Mouse (Mus musculus): Measurements from ENCODE around the gene Vapa.
A peak's percentile ranks its signal among the peaks of the same experiment; 100 is the strongest.

The Vapa gene

DNA sequence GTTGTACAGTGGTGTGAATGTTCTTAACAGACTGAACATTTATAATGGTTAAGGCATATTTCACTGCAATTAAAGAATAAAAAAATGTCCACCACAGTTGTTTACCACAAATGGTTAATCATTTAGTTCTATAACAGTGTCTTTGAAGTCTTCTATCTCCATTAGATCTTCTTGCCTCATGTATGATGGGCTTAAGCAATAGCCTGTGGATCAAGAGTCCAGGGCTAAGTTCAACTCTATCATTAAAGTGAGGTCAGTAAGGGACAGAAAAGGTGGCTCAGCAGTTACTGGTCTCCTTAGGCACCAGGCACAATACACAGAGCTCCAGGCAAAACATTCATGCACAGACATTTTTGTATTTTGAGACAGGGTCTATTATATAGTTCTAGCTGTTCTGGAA is 9.8 kb upstream of the Vapa start:
- no peak for DNase-seq (ENCODE audit: low spot score)

DNA sequence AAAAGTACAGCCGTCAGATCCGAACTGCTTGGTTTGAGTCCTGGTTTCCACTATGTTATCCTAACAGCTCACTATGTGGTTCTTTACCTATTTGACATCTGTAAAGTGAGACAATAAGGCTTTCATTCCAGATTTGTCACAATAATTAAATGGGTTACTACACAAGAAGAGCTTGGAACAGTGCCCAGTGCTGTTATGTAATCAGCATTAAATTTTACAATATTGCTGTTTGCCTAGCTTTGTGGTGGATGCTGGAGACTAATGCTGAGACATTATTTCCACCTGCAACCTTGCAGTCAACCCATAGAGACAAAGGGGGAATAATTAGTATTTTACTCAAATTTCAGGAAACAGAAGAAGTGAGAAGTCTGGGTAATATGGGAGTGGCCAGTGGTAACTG is 5.1 kb upstream of the Vapa start:
- no peak for DNase-seq (ENCODE audit: low spot score)

DNA sequence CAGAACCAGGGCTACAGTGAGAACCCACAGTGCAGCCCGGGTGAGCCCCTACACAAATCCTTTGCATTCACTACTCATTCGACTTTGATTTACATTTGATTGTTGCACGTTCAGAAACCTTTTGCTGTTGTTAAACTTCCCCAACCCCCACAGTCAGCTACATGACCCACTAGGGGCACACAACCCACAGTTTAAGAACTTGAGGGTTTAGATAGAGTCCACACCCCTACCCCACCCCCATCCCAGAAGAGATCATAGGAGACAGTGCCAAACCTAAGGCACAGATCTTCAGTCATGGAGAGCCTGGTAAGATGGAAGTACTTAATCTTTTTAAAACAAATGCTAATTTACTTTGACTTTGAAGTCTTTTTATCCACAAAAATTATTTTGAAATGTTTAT is 2.3 kb upstream of the Vapa start:
- DNase-seq (ENCODE audit: low spot score): no peak

DNA sequence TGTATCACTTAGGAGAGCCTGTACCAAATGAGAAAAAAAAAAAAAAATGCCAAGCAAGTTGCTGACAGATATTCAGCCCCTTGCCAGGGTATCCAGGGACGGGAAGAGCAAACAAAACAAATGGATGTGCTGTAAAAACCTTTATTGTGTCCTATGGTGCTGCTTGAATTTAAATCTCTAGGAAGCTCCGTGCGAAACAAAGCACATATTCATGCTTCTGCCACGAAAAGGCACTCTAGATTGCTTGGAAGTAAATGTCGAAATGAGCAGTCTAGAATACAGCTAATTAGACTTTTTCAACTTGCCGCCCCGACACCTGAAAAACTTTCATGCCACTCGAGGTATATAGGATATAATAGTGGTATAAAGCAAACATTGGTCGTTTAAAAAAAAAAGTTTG is 1.1 kb upstream of the Vapa start:
- no peak for DNase-seq (ENCODE audit: low spot score)

DNA sequence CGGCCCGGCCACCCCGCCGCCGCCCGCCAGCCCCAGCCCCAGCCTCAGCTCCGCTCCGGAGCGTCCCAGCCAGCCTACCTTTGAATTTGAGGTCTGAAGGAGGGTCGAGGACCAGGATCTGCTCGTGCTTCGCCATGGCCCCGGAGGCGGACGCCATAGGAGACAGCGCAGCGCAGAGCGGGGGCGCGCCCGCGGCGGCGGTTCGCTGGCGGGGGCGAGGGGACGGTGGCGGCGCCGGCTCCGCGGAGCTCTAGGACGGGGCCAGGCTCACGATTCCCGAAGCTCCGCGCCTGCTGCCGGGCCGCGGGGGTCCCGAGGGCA is 253 bp downstream of the Vapa start:
- no peak for DNase-seq (ENCODE audit: low spot score)

DNA sequence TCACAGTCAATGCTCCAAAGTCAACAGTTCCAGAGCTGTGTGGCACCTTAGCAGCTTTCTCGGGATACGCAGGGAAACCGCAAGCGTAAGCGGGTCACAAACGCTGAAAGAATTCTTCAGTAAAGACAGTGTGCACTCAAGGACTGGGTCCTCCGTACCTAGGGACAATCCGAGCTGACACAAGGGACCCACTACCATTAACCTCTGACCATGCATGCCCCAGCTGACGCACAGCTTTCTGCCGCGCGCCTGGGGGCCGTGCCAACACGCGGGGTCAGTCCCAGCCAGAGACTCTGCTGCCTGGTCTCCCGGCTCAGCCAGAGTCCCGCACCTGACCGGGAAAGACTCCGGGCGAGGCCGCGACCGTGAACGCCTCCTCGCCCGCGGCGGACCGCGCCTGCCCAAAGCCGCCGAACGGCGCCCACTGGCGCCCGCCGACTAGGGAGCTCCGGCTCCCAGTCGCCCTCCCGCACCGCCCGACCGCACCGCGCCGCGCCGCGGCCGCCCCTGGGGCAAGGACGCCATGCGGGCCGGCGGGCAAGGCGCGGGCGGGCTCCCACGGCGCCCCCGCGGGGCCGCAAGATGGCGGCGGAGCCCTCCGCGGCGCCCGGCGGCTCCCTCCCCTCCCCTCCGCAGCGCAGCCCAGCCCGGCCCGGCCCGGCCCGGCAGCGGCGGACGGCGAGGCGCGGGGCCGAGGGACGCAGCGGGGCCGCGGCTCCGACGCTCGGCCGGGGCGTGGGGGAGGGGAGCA is 789 bp downstream of the Vapa start:
- no peak for DNase-seq (ENCODE audit: low spot score)

DNA sequence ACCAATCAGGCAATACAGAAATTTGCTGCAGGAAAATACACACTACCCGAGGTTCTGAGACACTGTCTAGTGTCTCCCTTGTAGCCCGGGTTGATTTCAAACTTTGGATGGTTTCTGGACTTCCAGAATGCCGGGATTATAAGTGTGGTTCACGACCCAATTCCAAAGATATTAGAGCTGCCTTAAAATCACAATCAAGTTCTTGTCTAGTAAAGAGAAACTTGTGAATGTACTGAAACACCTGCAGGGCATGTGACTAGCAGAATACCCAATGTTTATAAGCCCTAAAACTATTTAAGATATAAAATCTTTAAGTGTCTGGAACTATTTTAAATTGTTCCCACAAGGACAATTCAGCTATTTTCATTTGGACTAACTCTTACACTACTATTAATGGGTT is 1.6 kb downstream of the Vapa start:
- DNase-seq (ENCODE audit: low spot score): no peak

DNA sequence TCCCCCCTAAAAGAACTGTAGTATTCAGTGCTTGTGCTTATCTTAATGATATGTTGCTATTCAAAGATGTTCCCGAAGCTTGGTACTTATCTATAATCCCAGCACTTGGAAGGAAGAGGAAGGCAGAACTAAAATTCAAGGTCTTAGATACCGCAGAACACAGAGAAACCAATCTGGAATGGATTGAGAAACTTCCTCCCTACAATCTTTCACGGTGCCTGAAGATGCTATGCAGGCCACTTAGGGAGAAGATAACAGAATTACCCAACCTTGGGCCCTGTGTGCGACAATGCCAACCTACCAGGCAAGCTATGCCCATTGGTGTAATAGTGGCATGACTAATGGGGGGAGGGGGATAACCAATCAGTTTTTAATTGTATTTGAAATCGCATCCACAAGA is 4.6 kb downstream of the Vapa start:
- DNase-seq (ENCODE audit: low spot score): no peak

DNA sequence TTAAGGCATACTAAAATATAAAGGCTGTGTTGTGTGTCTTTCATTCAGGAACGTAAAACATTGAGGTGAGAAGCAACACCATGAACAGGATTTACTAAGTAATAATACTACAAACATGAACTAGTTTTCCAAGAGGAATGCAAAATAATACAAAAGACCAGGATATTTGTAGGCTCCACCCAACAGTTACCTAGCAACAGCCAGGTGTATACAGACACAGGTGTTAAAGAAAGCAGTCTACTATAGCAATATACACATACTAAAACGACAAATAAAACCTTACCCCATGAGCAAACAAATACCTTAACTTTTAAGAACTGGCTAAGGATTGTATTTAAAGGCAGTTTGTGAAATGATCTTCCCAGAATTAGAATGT is 5.1 kb downstream of the Vapa start:
- DNase-seq (ENCODE audit: low spot score): no peak

DNA sequence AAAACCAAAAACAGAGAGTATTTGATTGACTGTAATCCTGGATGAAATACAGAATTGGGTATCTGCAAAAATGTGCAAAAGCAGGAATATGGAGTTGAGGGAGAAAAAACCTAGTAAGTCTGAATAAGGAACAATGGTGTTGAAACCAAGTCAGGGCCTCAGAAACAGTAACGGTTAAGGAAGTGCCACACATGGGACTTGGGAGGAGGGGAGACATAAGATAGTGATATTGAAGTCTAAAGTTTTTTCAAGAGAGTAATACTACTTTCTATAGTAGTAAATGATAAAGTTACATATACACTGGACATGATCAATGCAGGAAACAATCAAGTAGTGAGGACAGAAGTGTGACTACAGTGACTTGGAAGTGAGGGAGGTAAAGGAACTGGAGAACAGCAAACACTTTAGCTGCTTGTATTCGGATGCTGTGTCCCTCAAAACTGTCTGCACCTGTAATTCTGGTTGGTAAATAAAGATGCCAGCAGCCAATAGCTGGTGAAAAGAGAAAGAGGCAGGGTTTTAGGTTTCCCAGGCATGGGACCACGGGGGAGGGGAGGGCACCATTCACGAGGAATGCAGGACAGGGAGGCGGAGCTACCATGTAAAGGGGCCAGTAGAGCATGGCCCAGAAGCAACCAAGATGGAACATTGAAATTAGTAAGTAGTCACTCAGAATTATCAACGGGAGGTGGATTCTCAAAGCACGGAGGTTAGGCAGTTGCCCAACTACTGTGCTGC is 5.6 kb downstream of the Vapa start:
- no peak for DNase-seq (ENCODE audit: low spot score)

DNA sequence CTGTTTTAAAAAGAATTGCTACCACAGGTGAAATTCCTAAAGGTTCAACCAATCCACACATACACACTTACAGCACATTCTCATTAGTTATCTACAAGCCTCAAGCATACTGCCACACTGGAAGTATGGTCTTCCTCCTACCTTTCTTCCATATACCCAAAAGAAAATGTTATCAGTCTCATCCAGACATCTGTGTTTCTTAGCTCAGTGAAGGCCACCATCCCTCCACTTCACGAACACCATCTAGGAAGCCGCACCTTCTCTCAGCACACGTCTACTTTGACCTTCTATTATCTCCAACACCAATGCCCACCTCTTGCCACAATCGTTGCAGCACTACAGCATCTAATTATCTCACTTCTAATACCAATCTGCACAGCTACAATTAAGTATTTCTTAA is 7.3 kb downstream of the Vapa start:
- peak; percentile 70 for DNase-seq (ENCODE audit: low spot score)

DNA sequence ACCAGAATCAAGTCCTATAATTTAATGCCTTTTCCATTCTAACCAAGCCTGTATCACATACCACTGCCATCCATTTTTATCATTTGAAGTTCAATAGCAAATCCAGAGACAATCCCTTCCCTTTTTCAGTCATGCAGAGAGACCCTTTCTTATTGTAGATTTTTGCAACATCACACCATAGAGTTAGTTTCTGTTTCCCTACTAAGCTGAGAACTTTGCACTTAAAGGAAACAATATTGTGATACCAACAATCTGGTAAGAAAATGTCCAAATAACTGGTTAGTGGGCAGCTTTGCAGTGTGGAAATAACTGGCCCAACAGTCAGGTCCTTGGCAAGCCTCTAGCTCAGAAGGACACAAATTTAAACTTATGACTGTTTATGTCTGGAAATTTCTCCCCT is 8.5 kb downstream of the Vapa start:
- DNase-seq (ENCODE audit: low spot score): no peak

DNA sequence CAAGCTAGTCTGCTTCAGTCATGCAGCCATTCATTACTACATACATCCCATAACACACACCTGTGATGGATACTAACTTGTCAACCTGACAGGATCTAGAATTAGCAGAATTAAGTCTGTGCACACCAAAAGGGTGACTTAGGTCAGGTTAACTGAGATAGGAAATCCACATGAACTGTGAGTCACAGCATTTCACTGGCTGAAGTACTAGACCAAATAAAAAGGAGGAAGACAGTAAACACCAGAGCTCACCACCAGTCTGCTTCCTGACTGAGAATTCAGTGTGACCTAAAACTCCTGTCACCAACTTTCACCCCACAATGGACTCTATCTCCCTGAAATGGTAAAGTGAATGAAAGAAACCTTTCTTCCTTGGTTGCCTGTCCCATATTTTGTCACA is 9.0 kb downstream of the Vapa start:
- no peak for DNase-seq (ENCODE audit: low spot score)

DNA sequence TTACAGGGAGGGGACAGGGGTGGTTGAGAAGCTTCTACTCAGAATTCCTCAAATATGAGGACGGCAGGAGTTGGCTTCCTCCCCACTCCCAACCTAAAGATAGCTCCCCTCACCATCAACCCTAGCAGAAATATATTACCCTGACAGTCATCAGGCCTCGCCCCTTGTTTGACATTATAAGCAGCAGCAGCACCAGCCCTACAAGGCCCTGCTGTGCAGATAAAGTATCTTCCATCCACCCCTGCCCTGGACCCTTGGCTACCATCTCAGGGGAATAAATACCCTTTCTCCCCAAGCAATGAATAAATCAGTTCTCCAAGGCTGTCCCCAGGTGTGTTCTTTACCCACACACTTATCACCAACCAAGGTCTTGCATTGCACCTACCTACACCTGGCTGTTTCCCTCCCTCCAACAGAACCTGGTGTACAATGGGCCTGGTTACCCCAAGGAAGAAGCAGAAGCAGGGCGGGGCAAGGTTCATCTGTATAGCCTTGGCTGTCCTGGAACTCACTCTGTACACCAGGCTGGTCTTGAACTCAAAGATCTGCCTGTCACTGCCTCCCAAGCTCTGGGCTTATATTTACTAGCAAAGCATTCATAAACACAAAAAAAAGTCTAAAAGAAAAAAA is 15.4 kb downstream of the Vapa start:
- no peak for DNase-seq (ENCODE audit: low spot score)

DNA sequence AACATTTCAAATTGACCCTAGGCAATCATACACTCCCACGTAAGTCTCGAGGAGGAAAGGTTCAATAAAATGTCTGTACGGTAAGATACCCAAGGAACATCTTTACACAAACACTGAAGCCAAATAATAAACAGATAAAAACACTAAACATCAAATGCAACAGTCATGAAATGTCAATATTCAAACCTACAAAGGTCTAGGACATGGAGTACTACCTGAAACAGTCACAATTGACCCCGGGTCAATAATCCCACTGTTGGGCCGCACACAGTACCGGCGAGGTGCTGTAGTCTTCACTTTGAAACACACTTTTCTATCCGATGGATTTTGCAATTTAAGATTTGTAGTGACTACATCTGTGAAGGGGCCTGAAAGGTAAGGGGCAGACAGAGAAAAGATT is 18.7 kb downstream of the Vapa start:
- no peak for DNase-seq (ENCODE audit: low spot score)

DNA sequence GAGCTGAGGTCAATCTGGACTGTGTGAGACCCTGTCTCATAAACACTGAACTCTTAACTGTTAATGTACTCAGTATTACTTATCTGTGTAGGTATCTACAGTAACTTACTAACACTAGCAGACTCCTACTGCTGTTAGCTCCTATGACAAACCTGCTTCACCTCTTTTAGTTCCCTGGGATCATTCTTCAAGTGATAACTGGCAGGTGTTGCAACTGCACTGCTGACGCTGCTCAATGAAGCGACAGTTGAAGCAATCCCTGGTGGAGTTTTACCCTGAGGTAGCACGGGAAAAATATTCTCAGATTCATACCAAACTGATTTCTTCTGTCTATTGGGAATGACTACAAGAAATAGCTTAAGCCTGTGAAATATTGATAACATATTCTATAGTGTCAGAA is 26.5 kb downstream of the Vapa start:
- no peak for DNase-seq (ENCODE audit: low spot score)

DNA sequence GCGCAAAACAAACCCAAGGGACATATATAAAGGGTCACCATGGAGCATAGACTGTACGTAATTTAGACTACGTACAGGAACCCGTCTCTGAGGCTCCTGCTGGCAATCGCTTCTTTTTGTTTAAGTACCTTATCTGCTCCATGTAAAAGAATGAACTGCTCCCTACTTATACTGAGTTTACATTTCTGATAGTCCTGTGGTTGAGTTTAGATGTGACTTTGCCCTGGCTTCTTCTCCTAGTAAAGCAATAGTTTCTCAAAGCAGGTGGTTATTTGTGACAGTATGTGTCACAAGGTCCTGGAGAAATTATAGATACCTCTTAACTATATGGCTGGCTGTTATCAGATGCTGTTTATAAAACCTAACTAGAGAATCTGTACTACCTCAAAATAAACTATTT is 31.9 kb downstream of the Vapa start:
- no peak for DNase-seq (ENCODE audit: low spot score)

DNA sequence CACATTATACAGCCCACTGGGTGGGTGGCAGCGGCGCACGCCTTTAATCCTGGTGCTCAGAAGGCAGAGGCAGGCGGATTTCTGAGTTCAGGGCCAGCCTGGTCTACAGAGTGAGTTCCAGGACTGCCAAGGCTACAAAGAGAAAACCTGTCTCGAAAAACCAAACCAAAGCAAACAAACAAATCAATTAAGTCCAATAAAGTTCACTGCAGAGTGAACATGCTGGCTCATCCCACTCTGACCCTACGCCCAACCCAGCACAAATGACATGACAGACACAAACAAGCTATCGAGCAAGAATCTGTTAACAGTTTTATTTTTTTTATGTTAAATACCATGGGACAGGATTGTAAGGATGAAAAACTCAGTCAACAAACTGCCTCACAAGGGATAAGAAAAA is 33.6 kb downstream of the Vapa start:
- DNase-seq (ENCODE audit: low spot score): no peak

DNA sequence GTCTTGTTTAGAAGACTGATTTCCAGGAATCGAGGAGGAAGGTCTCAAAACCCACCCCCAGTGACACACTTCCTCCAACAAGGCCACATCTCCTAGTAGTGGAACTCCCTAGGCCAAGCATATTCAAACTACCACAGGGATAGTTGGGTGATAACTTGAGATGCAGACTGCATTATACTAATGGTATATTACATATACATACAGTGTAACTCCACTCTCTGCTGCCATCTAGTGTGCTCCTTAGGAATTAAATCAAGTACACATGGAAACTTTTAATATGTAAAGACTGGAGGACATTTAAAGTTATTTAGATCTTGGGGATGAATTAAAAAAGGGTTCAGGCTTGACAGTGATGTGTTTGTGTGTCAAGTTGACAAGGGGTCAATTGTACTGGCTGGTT is 38.0 kb downstream of the Vapa start:
- peak; percentile 63 for DNase-seq (ENCODE audit: low spot score)

DNA sequence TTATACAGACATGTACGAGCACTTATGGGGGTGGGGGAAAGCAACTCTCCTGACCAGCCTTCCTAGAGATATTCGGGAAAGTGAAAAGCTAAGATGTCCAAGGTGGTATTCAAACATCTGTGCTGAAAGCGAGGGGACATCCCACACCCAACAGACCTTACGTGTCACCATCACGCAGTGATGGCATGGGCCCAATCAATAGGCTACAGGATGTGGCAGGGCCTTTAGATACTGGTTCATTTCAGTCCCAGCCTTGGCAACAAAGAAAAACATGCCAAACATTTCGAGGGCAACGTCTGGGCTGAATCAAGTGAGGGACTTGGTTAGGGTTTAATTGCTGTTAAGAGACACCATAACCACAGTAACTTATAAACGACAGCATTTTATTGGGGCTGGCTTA is 38.5 kb downstream of the Vapa start:
- DNase-seq (ENCODE audit: low spot score): no peak

DNA sequence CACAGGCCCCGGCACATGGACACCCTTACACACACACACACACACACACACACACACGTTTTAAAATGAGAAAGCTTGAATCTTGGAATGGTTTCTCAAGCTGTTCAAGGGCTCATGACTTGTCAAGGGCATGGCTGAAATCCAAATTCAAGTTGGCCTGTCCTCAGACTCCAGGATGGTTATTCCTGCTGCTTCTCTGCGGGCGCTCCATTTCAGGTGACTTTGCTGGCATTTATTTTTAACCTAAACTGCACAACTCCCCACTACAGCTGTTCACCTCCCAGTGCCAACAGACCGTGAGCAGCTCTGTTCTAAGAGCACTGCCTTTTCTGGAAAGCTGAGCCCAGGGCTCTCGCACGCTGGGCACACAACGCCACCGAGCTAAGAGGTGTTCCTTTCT is 41.5 kb downstream of the Vapa start:
- no peak for DNase-seq (ENCODE audit: low spot score)

DNA sequence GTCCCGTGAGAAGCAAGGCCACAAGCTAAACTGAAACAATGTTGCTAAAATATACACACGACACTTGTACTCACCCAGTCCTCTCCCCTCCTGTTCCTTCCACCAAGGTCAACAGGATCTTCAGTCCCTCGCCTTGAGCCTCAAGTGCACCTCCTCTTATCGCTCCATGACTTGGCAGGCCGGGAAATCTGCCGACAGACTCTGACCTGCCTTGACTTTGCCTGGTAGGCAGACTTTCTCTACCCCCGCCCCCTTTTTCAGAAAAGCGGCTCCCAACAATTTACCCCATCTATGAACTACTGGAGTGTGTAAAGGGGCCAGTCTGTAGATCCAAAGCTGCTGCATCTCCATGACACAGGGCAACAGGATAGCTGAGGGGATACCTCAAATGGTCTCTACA is 41.9 kb downstream of the Vapa start:
- no peak for DNase-seq (ENCODE audit: low spot score)

DNA sequence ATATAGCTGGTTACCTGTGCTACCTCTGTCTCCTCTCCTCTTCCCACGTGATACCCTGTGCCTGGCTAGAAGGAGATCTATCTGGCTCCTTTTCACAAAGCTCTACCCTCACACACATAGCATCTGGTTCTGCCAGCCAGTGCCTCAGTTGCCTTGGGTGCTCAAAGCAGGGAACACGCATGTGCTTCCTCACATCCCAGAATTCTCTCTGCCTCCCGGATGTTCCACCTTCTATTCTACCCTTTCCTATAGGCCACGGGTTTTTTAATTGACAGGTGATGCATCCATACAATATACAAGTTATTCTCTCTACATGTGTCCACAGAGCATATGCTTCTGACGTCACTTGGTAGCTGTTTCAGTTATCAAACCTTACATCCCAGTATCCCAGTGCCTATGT is 49.2 kb downstream of the Vapa start:
- no peak for DNase-seq (ENCODE audit: low spot score)

DNA sequence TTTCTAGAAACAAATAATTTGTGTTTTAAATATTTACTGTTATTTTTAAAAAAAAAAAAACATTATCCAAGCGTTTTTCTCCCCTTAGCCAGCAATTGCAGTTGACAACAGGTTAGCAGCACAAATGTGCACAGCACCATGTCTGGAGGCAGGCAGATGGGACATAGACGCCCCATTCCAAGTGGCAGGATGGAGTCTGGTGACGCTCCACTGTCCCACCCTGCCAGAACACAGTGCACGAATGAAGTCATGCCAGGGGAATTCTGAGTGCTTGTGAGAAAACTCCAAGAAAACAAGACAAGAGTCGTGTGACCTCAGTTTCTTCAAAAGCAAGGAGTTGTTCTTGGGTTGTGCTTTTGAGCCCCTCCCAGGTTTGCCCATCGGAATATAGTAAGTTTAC is 50.0 kb downstream of the Vapa start:
- DNase-seq (ENCODE audit: low spot score): no peak
